Mouse (Mus musculus) hindbrain, embryonic 11.5 days (tissue): ENCODE results near the gene Pum2. TPM values are rescaled to one million over a fixed set of nuclear protein-coding genes. Genes with fewer than 3 reads are reported as not detected.

ENCODE experiments used
- ATAC-seq: fragments of 200-750 bp; cut with Nextera tagmentation; 2 replicates; pipeline ENCODE4 v1.8.0; 2017; ENCODE audit warnings: mild to moderate bottlenecking, moderate TSS enrichment, moderate library complexity; ENCODE audit not compliant: low FRiP score
- DNase-seq: peaks from one replicate; pipeline ENCODE4 v3.0.0-alpha.2; 2015; ENCODE audit warnings: low spot score
- H3K27ac ChIP-seq: fragments of 300-500 bp; sonication (generic); 2 replicates; pipeline ENCODE4 v1.5.1; 2014; ENCODE audit warnings: mild to moderate bottlenecking, low read depth, low read length
- H3K27me3 ChIP-seq: fragments of 300-500 bp; sonication (generic); 2 replicates; pipeline ENCODE4 v1.6.1; 2014; ENCODE audit warnings: mild to moderate bottlenecking, low read length, moderate library complexity, mixed read lengths; ENCODE audit not compliant: control insufficient read depth, insufficient read depth
- H3K36me3 ChIP-seq: fragments of 300-500 bp; sonication (generic); 2 replicates; pipeline ENCODE4 v1.6.1; 2014; ENCODE audit warnings: mild to moderate bottlenecking, low read length, moderate library complexity, mixed read lengths; ENCODE audit not compliant: control insufficient read depth, insufficient read depth
- H3K4me1 ChIP-seq: fragments of 300-500 bp; sonication (generic); replicated peaks from 2 replicates; pipeline ENCODE4 v1.6.1; 2014; ENCODE audit warnings: low read length, mixed read lengths; ENCODE audit not compliant: control insufficient read depth, insufficient read depth
- H3K4me2 ChIP-seq: fragments of 300-500 bp; sonication (generic); replicated peaks from 2 replicates; pipeline ENCODE4 v1.6.1; 2014; ENCODE audit warnings: mild to moderate bottlenecking, low read depth, low read length
- H3K4me3 ChIP-seq: fragments of 300-500 bp; sonication (generic); 2 replicates; pipeline ENCODE4 v1.5.1; 2014; ENCODE audit warnings: low read depth, low read length
- H3K9ac ChIP-seq: fragments of 300-500 bp; sonication (generic); 2 replicates; pipeline ENCODE4 v1.6.1; 2014; ENCODE audit warnings: low read depth, low read length
- H3K9me3 ChIP-seq: fragments of 300-500 bp; sonication (generic); 2 replicates; pipeline ENCODE4 v1.6.1; 2016; ENCODE audit warnings: low read length; ENCODE audit not compliant: control insufficient read depth
- WGBS: fragments of 180-500 bp; shearing (Covaris S2); extraction: QIAGEN DNeasy Blood & Tissue Kit; methylation state at CpG from one replicate; pipeline ENCODE4 v1.1.7; 2014; 5-methylcytosine and 5-hydroxymethylcytosine counted together
- polyA plus RNA-seq: library from polyadenylated mRNA; unstranded; fragments of >200 nt; fragmentation: Nextera tagmentation; extraction: Ambion mirVana; gene quantifications from 2 replicates; pipeline ENCODE4 v1.2.1, GENCODE M21; 2014

Pum2 gene
- polyA plus RNA-seq, 1 experiment from 2014 or later, result 68.2 TPM

DNA sequence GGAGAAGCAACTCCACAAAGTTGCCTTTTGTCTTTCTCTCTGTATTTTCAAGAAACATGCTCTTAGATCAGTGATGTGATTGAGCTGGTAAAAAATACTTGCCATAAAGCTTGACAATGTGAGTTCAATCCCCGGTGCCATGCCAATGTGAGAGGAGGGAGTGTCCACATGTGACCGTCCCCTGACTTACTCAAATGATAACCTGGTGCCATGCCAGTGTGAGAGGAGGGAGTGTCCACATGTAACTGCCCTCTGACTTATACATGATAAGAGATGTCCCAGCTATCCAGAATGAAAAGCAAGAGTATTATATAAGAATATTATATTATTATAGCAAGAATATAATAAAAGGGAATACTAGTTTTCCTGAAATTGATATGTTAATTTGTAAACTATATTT, 34.9 kb downstream of the Pum2 start:
- Histone ChIP-seq H3K9me3 (no peaks in the 10 kb centered on the region), H3K9ac (no peak overlapping the region), H3K4me2 (no peak overlapping the region), H3K27me3 (no peaks in the 10 kb centered on the region), H3K27ac (no peak overlapping the region), H3K4me3 (no peak overlapping the region), H3K36me3 (no peaks in the 10 kb centered on the region), H3K4me1 (no peaks in the 10 kb centered on the region)
- DNase-seq (no peak), ATAC-seq (no peak)
- 89% methylated on average over 2 of the region's 2 CpGs for WGBS

DNA sequence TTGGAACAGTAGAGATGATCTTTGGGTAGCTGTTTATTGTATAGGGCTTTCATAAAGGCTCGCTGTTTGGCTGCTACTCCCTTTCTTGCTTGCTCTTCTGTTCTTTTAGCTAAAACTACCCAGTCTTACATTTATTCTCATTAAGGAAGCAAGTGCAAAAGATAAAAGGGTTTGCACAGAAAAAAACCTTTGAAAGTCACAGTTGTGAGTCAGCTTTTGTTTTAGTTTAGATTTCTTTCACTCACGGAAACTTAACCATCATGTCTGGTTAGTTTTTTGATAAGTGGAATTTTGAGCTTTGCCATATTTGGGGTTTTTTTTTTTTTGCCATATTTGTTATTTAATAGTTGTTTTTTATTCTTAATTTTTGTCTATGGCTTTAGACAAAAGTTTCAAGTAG, 38.7 kb downstream of the Pum2 start:
- DNase-seq, result no peak

DNA sequence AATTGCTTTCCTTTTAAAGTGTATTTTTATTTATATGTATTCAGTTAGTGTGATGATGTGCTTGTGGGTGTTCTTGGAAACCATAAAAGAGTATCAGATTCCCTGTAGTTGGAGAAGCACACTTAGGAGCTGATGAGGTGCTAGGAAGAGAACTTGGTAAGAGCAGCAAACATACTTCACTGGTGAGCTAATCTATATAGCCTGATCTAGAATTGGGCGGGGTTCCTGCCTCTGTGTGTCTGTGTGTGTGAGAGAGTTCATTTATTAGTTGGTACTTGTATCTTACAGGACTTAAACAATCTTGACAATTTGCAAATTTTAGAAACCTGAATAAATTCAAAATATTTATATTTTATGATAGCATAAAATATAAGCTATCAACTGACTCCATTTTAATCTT, 42.2 kb downstream of the Pum2 start:
- H3K4me1 ChIP-seq, result no peaks in the 10 kb centered on the region
- no peak overlapping the region for H3K9ac ChIP-seq
- WGBS, result 90% methylated on average over 1 of the region's 1 CpGs
- H3K9me3 ChIP-seq, result no peaks in the 10 kb centered on the region
- H3K36me3 ChIP-seq, result no peaks in the 10 kb centered on the region
- no peak for ATAC-seq
- no peak overlapping the region for H3K4me3 ChIP-seq
- no peak overlapping the region for H3K4me2 ChIP-seq
- H3K27me3 ChIP-seq, result no peaks in the 10 kb centered on the region
- no peak overlapping the region for H3K27ac ChIP-seq
- no peak for DNase-seq

More for the DNA sequence above, 38.7 kb downstream of the Pum2 start:
- Histone ChIP-seq H3K9me3 (no peaks in the 10 kb centered on the region), H3K9ac (no peak overlapping the region), H3K4me3 (no peak overlapping the region), H3K27ac (no peak overlapping the region), H3K36me3 (no peaks in the 10 kb centered on the region), H3K4me1 (no peaks in the 10 kb centered on the region), H3K4me2 (no peak overlapping the region), H3K27me3 (no peaks in the 10 kb centered on the region)
- no peak for ATAC-seq
- WGBS, result 91% methylated on average over 2 of the region's 2 CpGs

DNA sequence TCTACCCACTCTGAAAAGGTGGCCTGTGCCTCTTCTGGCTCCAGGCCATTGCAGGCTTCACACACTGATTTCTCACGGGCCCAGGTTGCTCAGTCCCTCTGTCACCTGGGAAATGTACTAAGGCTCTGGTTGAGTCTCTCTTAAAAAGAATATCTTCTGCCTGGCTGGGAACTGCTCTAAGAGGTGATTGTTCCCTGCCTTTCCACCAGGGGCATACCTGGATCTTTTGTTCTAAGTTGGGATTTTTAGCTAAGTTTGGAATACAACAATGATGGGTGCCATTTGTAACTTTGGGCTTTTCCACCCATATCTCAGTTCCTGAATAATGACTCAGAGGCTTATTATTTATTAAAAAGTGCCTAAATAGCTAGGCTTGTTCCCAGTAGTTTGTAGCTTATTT, 53.0 kb downstream of the Pum2 start:
- Histone ChIP-seq H3K27me3 (no peaks in the 10 kb centered on the region), H3K4me2 (no peak overlapping the region), H3K4me3 (no peak overlapping the region), H3K9ac (no peak overlapping the region), H3K4me1 (no peaks in the 10 kb centered on the region), H3K36me3 (peaks cover 5% of the 10 kb centered on the region), H3K9me3 (no peaks in the 10 kb centered on the region), H3K27ac (no peak overlapping the region)
- WGBS, result 86% methylated on average over 1 of the region's 1 CpGs
- DNase-seq (no peak), ATAC-seq (no peak)

DNA sequence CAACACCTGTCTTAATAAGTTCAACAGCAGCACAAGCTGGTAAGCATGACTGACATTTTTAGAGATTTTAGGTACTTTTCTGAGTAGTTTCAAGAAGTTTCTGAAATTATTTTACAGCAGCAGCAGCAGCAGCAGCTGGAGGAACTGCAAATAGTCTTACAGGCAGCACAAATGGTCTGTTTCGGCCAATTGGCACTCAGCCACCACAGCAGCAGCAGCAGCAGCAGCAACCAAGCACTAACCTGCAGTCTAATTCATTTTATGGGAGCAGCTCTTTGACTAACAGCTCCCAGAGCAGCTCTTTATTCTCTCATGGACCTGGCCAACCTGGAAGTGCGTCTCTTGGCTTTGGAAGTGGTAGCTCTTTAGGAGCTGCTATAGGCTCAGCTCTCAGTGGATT, 54.8 kb downstream of the Pum2 start:
- WGBS, result 96% methylated on average over 2 of the region's 2 CpGs
- Histone ChIP-seq H3K9me3 (no peaks in the 10 kb centered on the region), H3K36me3 (peaks cover 3% of the 10 kb centered on the region; the same call in 1 of the 2 replicates), H3K9ac (no peak overlapping the region), H3K27me3 (no peaks in the 10 kb centered on the region), H3K4me3 (no peak overlapping the region), H3K27ac (no peak overlapping the region), H3K4me1 (no peaks in the 10 kb centered on the region), H3K4me2 (no peak overlapping the region)
- ATAC-seq (no peak), DNase-seq (no peak)

DNA sequence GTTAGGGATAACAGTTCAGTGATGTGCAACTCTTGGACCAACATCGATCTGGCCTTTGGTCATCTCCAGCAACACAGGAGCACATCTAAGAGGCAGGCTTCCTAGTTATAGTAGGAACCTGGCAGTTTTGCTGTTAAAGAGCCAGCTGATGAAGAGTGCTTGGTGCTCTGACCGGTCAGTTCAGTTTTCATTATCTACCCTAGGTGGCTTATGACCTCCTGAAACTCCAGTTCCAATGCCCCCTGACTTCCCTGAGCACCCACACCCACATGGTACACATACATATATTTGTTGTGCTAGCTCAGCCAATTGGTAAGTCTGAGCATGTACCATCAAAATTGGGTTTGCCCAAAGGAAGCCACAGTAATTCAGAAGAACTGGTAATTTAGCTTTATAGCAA, 79.7 kb downstream of the Pum2 start:
- ATAC-seq, result no peak
- WGBS, result 99% methylated on average over 2 of the region's 2 CpGs
- Histone ChIP-seq H3K36me3 (peaks cover 12% of the 10 kb centered on the region), H3K9ac (no peak overlapping the region), H3K27ac (no peak overlapping the region), H3K4me2 (no peak overlapping the region), H3K4me3 (no peak overlapping the region), H3K9me3 (no peaks in the 10 kb centered on the region; the same call in 1 of the 2 replicates), H3K4me1 (no peaks in the 10 kb centered on the region), H3K27me3 (no peaks in the 10 kb centered on the region)
- DNase-seq, result no peak

DNA sequence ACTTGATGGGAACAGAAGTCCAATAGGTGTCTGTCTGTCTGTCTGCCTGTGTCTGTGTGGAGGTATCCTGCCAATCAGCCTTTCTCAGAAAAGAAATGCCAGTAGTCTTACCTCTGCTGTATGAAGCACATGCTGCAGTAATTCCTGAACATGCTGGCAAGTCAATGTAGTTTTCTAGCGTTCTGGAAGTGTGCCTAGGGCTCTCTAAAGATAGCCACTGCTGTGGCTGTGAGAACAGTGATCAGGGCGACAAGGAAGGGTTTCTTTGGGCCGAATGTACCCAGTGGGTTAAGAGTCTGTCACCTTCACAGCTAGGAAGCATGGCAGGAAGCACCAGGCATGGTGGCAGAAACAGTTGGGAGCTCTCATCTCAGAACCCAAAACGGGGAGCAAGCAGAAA, 80.2 kb downstream of the Pum2 start:
- WGBS, result 90% methylated on average over 4 of the region's 4 CpGs
- Histone ChIP-seq H3K36me3 (peaks cover 8% of the 10 kb centered on the region), H3K4me2 (no peak overlapping the region), H3K27ac (no peak overlapping the region), H3K27me3 (no peaks in the 10 kb centered on the region), H3K4me1 (no peaks in the 10 kb centered on the region), H3K9me3 (no peaks in the 10 kb centered on the region; the same call in 1 of the 2 replicates), H3K9ac (no peak overlapping the region), H3K4me3 (no peak overlapping the region)
- DNase-seq (no peak), ATAC-seq (no peak)

DNA sequence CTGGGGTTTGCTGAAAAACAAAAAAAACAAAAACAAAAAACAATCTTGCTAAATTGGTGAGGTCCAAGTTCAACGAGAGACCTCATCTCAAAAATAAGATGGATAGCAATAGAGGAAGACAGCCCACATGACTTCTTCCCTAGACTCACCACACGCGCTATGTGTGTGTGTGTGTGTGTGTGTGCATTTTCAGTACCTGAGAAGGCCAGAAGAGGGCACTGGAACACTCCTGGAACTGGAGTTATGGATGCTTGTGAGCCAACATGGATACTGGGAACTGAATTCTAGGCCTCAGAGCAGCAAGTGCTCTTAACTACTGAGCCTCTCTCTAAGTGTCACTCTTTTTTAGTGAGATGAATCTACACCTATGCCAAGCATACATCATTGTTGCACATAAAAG, 84.1 kb downstream of the Pum2 start:
- 96% methylated on average over 3 of the region's 3 CpGs for WGBS
- no peak for DNase-seq

DNA sequence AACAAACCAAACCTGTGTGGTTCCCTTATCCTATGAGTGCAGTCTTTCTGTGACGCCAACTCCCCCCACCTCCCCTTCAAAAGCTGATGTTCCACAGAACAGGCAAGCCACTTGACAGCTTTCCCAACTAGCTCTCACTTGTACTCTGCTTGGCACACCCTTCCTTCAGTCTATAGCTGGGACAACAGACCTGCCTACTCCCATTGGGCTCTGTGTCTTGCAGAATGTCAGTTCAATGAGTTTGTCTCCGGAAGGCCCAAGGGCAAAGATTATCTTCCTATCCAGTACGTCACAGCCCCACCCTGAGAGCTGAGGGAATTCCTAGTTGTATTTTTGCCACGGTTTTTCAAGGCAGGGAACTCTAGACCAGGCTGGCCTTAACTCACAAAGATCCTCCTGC, 85.2 kb downstream of the Pum2 start:
- no peak overlapping the region for H3K9ac ChIP-seq
- no peaks in the 10 kb centered on the region; the same call in 1 of the 2 replicates for H3K9me3 ChIP-seq
- no peaks in the 10 kb centered on the region for H3K4me1 ChIP-seq
- no peaks in the 10 kb centered on the region for H3K27me3 ChIP-seq
- no peak overlapping the region for H3K27ac ChIP-seq
- no peak overlapping the region for H3K4me3 ChIP-seq
- ATAC-seq, result no peak
- H3K4me2 ChIP-seq, result no peak overlapping the region
- DNase-seq, result no peak
- 0 out of 2 replicates have a peak, but pooled peaks cover 2% of the 10 kb centered on the region for H3K36me3 ChIP-seq
- 81% methylated on average over 4 of the region's 4 CpGs for WGBS

More for the DNA sequence above, 84.1 kb downstream of the Pum2 start:
- Histone ChIP-seq H3K4me3 (no peak overlapping the region), H3K4me1 (no peaks in the 10 kb centered on the region), H3K36me3 (0 out of 2 replicates have a peak, but pooled peaks cover 2% of the 10 kb centered on the region), H3K4me2 (no peak overlapping the region), H3K9ac (no peak overlapping the region), H3K9me3 (no peaks in the 10 kb centered on the region; the same call in 1 of the 2 replicates), H3K27me3 (no peaks in the 10 kb centered on the region), H3K27ac (no peak overlapping the region)
- ATAC-seq, result no peak
